Mouse (Mus musculus) embryo, embryonic 9.5 days (tissue): ENCODE data around the gene Ccdc24.
A peak's percentile ranks its signal among the peaks of the same experiment; 100 is the strongest.

ENCODE experiments used
- DNase-seq: peaks from one replicate; pipeline ENCODE4 v3.0.0-alpha.2; 2017; ENCODE audit errors: extremely low spot score

Gene Ccdc24

DNA sequence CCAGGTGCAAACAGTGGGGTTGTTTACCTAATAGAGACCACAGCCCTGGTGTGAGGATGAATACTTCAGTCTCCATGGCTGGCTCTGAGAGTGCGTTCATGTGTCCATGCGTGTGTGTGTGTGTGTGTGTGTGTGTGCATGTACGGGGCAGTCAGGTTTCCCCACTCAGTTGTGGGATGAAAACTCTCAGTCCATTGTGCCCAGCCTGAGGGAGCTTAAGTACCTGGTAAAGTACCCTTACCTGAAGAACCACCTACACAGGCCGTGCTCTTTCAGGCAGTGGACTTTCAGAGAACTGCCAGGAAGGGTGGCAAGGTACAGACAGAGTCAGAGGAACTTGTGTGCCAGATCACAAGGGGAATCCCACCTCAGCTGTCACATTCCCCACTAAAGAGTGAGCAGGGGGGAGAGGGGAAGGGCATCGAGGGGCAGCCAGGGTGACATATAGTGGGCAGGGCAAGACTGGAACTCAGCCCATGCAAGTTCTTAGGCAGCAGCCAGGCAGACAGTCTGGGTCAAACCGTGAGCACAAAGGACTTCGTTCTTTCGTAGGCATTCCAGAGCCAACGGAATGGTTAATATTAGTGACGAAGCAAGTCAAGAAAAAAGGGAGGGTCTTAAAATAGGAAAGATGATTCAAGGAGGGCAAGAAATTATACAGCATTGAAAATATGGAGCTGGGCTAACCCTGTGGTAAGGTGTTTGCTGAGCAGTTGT lies 20.0 kb downstream of the Ccdc24 start:
- DNase-seq: no peak

DNA sequence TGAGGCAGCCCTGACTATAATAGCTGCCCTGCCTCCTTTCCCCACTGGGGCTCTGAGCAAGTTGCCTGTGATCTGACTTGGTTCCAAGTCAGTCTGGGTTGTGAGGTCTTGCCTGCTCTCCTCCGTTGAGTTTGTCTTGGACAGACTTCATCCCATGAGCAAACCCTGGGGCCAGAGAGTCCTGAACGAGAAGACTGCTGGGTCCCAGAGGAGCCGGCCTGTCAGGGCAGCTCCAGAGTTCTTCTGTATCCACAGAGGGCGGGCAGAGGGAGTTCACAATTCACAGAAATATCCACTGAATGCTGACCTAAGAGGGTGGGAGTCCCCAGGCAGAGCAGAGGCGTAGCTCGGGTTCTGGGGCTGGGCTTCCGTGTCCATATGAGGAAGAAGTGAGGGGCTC lies 21.5 kb downstream of the Ccdc24 start:
- DNase-seq: no peak

- no peak for DNase-seq
Measured at GRCm38 (mm10) chr4:117850176-117850575, 22.2 kb downstream of the Ccdc24 start.

GRCm38 (mm10) chr4:117849506-117849905 lies 22.9 kb downstream of the Ccdc24 start:
- no peak for DNase-seq

DNA sequence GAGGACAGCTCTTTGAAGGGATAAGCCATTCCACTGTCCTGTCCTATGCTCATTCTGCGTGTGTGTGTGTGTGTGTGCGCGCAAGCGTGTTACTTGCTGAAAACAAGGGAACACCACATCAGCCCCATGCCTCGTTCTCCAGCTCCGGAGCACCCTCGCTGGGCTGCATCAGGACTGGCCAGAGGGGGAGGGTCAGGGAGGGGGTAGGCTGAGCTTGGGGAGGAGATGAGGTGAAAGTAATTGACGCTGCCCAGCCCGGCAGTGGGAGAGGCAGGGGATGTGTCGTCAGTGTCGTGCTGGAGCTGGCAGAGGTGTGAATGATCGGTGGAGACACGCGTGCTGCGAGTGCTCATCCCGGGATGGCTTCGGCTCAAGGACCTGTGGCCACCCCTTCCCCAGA lies 23.3 kb downstream of the Ccdc24 start:
- DNase-seq: no peak

DNA sequence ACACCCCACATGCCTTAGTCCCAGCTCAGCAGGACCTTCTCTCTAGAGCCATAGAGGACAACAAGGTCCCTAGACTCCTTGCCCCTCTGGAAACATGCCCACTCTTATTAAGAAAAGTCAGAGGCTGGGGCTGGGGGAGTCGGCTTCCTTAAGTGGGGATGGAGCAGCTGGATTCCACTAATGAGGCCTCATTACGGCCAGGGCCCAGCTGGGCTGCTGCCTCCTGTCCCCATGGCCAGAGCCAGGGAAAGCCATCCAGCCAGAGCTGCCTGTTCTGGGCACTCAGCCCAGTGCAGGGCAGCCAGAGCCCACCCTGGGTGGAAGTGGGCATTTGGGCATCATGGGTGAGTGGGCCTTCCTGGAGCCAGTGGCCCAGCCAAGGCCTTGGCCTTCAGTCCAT lies 25.3 kb downstream of the Ccdc24 start:
- no peak for DNase-seq

- no peak for DNase-seq
Measured at GRCm38 (mm10) chr4:117846261-117846660, 26.1 kb downstream of the Ccdc24 start.

DNA sequence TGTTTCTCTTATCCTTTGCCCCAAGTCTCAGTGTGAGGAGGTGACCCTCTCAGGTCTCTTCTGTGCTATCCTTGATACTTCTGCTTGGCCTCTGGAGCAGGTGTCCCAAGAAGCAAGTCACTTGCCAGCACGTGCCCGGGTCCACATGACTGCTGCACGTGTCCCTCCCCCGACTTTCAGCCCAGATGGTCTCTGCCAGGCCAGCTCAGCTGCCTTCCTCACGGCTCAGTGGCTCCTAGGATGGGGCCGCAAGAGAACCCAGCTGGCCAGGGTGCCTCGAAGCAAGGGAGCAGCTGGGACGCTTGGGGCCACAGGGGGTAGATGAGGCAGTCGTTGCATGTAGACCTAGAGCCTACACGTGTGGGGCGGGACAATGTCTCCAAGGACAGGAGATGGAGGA lies 27.0 kb downstream of the Ccdc24 start:
- DNase-seq: no peak

DNA sequence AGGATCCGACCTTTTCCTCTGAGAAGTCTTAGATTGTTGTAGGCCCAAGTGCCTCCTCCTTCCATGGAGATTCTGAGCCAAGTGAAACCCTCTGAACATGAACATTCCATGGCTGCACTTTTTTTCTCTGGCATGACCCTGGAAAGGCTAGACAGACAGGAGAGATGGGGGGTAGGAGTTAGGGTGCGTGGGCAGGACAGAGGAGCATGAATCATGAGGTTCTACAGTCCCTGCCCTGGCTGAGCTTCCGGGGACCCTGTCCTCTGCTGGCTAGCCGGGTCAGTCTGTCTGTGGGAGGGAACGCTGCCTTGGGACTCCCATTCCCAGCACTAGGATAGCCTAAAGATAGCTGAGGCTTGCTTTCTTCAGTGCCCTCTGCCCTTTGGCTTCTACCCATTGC lies 27.9 kb downstream of the Ccdc24 start:
- DNase-seq: no peak

DNA sequence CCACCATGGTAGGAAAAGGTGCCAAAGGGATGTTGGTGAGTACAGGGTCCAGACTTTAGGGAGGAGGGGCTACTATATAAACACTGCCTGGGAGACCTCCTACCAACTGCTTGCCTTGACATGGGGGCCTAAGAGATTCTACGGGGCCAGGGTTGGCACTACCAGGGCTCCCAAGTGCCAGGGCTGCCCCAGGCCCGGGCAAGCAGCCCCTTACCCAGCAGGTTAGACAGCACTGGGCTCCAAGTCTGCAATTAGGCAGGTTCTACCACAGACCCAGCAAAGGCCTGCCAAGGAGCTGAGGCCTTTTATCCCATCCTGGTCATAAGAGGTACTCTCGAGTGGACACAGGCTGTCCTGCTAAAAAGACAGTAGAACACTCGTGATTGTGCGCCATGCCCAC lies 29.3 kb downstream of the Ccdc24 start:
- DNase-seq: no peak

- no peak for DNase-seq
Measured at GRCm38 (mm10) chr4:117841566-117841965, 30.8 kb downstream of the Ccdc24 start.

DNA sequence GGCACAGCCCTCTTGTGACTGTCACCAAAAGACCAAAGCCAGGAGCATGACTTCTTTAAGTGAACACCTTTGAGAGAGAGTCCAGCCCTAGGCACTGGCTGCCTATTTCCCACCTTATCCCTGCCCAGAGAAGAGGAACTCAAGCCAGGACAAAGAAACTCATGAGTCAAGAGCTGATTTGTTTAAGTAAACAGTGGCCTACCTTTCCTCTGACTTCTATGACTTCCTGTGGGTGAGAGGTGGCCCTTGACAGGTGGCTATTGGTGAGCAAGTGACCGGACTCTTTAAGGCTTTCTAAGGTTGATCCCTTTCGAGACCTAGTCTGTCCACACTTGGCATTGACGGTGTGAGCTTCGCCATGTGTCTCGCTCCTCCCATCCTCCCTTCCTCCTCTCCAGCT lies 31.5 kb downstream of the Ccdc24 start:
- DNase-seq: no peak

- DNase-seq: no peak
Measured at GRCm38 (mm10) chr4:117839366-117839765, 33.0 kb downstream of the Ccdc24 start.

GRCm38 (mm10) chr4:117837271-117837670 lies 35.1 kb downstream of the Ccdc24 start:
- no peak for DNase-seq

GRCm38 (mm10) chr4:117836204-117836767 lies 36.1 kb downstream of the Ccdc24 start:
- peak; percentile 94 for DNase-seq

DNA sequence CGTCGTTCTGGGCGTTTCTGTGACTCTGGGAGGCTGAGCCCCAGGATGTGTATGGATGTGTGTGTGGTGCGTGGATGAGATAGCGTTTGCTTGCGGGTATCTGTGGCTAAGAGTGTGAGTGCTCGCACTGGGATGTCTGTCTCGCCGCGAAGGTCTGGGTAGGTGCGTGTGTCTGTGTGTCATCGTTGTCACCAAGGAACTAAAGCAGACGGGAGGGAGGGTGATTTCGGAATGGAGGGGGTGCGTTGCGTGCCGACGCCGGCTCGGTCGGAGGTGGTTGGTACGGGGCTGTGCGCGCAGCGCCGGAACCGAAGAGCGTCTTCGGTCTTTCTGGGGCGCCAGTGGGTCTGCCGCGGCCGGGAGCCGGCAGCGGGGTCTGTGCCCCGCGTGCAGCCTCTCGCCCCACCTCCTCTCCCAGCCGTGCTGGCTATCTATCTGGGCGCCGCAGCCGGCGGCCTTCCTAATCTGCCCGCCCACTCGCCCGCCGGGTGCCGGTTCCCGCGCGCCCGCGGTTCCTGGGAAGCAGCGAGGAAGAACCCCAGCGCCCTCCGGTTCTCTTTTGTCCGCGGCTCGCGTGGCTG lies 36.7 kb downstream of the Ccdc24 start:
- DNase-seq: no peak

- peak; percentile 85 for DNase-seq
Measured at GRCm38 (mm10) chr4:117834845-117835530, 37.4 kb downstream of the Ccdc24 start.

GRCm38 (mm10) chr4:117834457-117834844 lies 37.9 kb downstream of the Ccdc24 start, which contains the start of gene Slc6a9:
Slc6a9 (plus strand) TSS chr4:117834506.
- DNase-seq: no peak

- no peak for DNase-seq
Measured at GRCm38 (mm10) chr4:117831920-117832691, 40.3 kb downstream of the Ccdc24 start.

GRCm38 (mm10) chr4:117831499-117831898 lies 40.9 kb downstream of the Ccdc24 start:
- DNase-seq: no peak

GRCm38 (mm10) chr4:117830801-117831200 lies 41.6 kb downstream of the Ccdc24 start:
- no peak for DNase-seq

DNA sequence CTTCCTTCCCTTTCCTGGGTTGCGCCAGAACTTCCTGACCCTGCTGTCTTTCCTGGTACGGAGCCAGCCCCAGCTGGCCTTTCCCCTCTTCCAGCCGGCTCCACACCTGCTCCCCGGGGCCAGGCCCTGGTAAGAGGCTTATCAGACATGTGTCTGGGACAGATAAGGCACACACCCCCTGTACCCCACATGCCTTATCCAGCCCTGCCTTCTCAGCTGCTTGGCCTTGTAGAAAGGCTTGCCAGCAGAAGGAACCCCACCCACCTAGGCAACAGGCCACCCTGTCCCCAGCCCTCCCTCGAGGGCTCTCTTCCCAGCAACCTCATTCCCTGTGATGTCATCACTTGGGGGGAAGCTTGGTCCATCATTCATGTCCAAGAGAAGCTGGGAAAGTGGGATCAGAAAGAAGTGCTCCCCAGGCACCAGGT lies 42.2 kb downstream of the Ccdc24 start:
- no peak for DNase-seq
